Mouse (Mus musculus) G1E (cell line): ENCODE data around the gene Akap6. TPM values are rescaled to one million over a fixed set of nuclear protein-coding genes. Genes with fewer than 3 reads are reported as not detected.
A peak's percentile ranks its signal among the peaks of the same experiment; 100 is the strongest.

Source experiments
- ATAC-seq: 2 replicates; pipeline ENCODE4 v1.8.0; 2016; ENCODE audit warnings: mild to moderate bottlenecking; ENCODE audit not compliant: insufficient number of reproducible peaks, poor library complexity, low FRiP score, severe bottlenecking; ENCODE audit errors: extremely low read depth
- DNase-seq: peaks from one replicate; pipeline ENCODE4 v3.0.0; 2012; ENCODE audit warnings: low spot score
- H3K27me3 ChIP-seq: 2 replicates; pipeline ENCODE4 v1.6.1; 2012; ENCODE audit warnings: mild to moderate bottlenecking, low read length, inconsistent platforms; ENCODE audit not compliant: insufficient read depth
- H3K36me3 ChIP-seq: replicated peaks from 2 replicates; pipeline ENCODE3; 2012; ENCODE audit warnings: mild to moderate bottlenecking, inconsistent platforms
- H3K4me1 ChIP-seq: 2 replicates; pipeline ENCODE4 v1.6.1; 2012; ENCODE audit warnings: low read depth, low read length, inconsistent platforms, mixed read lengths; ENCODE audit not compliant: insufficient read depth
- H3K4me3 ChIP-seq: 2 replicates; pipeline ENCODE4 v1.5.1; 2012; ENCODE audit warnings: low read depth, mild to moderate bottlenecking, inconsistent platforms, low read length, moderate library complexity, mixed read lengths
- H3K9me3 ChIP-seq: replicated peaks from 2 replicates; pipeline ENCODE4 v1.6.1; 2012; ENCODE audit warnings: inconsistent platforms
- CTCF ChIP-seq: IDR thresholded peaks from 2 replicates; pipeline ENCODE4 v1.5.1; 2012; ENCODE audit warnings: low read depth, low read length, inconsistent platforms, mixed read lengths
- GATA1 ChIP-seq: IDR thresholded peaks from 2 replicates; pipeline ENCODE4 v1.6.1; 2012; ENCODE audit warnings: borderline replicate concordance, low read length, inconsistent platforms, mixed read lengths
- GATA2 ChIP-seq: IDR thresholded peaks from 2 replicates; pipeline ENCODE4 v1.6.1; 2012; ENCODE audit warnings: low read depth, low read length, inconsistent platforms, borderline replicate concordance
- POLR2AphosphoS5 ChIP-seq: IDR thresholded peaks from 2 replicates; pipeline ENCODE4 v1.6.1; 2012; ENCODE audit warnings: low read depth, low read length, inconsistent platforms; ENCODE audit not compliant: insufficient replicate concordance
- TAL1 ChIP-seq: conservative IDR thresholded peaks from 2 replicates; pipeline ENCODE4 v1.6.1; 2012; ENCODE audit warnings: low read depth, low read length, inconsistent platforms, mixed read lengths
- polyA plus RNA-seq: library from polyadenylated mRNA; stranded (reverse); fragments of >175 nt; gene quantifications from 2 replicates; pipeline ENCODE4 v1.2.3, GENCODE M21; 2012
- total RNA-seq, 2 experiments: library from RNA; stranded (forward) in 1 of 2; stranded (reverse) in 1 of 2; fragments of 200-1000 nt in 1 of 2; fragments of >200 nt in 1 of 2; fragmentation: Nextera tagmentation in 1 of 2; gene quantifications; 2 replicates each; pipeline ENCODE4 v1.2.3; 2014 to 2017

The Akap6 gene
- total and polyA plus RNA-seq, 3 experiments: 0.11 TPM; not detected in 2

- Histone ChIP-seq H3K4me1 (no peaks in the 10 kb centered on the region), H3K4me3 (no peak overlapping the region), H3K9me3 (peaks cover 18% of the 10 kb centered on the region), H3K27me3 (no peaks in the 10 kb centered on the region), H3K36me3 (no peaks in the 10 kb centered on the region)
- DNase-seq (no peak), ATAC-seq (no peak)
- TF ChIP-seq POLR2AphosphoS5 (no peak), GATA2 (no peak), CTCF (no peak), GATA1 (no peak)
Measured at GRCm38 (mm10) chr12:52818588-52818987, 119.4 kb downstream of the Akap6 start.

- no peaks in the 10 kb centered on the region for H3K4me1 ChIP-seq
- DNase-seq: no peak
- ATAC-seq: no peak
- peaks cover 11% of the 10 kb centered on the region for H3K9me3 ChIP-seq
- TF ChIP-seq CTCF: no peak
- TF ChIP-seq GATA1: no peak
- TF ChIP-seq TAL1: no peak
- no peak for TF ChIP-seq POLR2AphosphoS5
- no peak for TF ChIP-seq GATA2
- H3K4me3 ChIP-seq: no peak overlapping the region
- H3K27me3 ChIP-seq: no peaks in the 10 kb centered on the region
- no peaks in the 10 kb centered on the region for H3K36me3 ChIP-seq
Measured at GRCm38 (mm10) chr12:52824774-52825173, 125.6 kb downstream of the Akap6 start.

- no peaks in the 10 kb centered on the region for H3K36me3 ChIP-seq
- no peak for TF ChIP-seq CTCF
- no peak for TF ChIP-seq GATA1
- TF ChIP-seq POLR2AphosphoS5: no peak
- TF ChIP-seq GATA2: no peak
- no peak for TF ChIP-seq TAL1
- no peaks in the 10 kb centered on the region for H3K4me1 ChIP-seq
- no peak for ATAC-seq
- H3K9me3 ChIP-seq: 0 out of 2 replicates have a peak, but pooled peaks cover 2% of the 10 kb centered on the region
- H3K27me3 ChIP-seq: no peaks in the 10 kb centered on the region
- no peak for DNase-seq
- no peak overlapping the region for H3K4me3 ChIP-seq
Measured at GRCm38 (mm10) chr12:52828944-52829736, 130.0 kb downstream of the Akap6 start.

- Histone ChIP-seq H3K9me3 (peaks cover 8% of the 10 kb centered on the region), H3K4me3 (no peak overlapping the region), H3K36me3 (no peaks in the 10 kb centered on the region), H3K4me1 (no peaks in the 10 kb centered on the region), H3K27me3 (no peaks in the 10 kb centered on the region)
- no peak for TF ChIP-seq TAL1
- TF ChIP-seq GATA1: no peak
- TF ChIP-seq POLR2AphosphoS5: no peak
- no peak for TF ChIP-seq CTCF
- TF ChIP-seq GATA2: no peak
- no peak for DNase-seq
- ATAC-seq: no peak
Measured at GRCm38 (mm10) chr12:52831782-52832181, 132.6 kb downstream of the Akap6 start.

- no peaks in the 10 kb centered on the region for H3K27me3 ChIP-seq
- ATAC-seq (peak; percentile 66), DNase-seq (peak; percentile 9)
- H3K4me3 ChIP-seq: no peak overlapping the region
- TF ChIP-seq CTCF: peak; percentile 71; the same call in 1 of the 2 replicates
- TF ChIP-seq TAL1: no peak
- H3K9me3 ChIP-seq: peaks cover 8% of the 10 kb centered on the region
- H3K4me1 ChIP-seq: no peaks in the 10 kb centered on the region
- no peaks in the 10 kb centered on the region for H3K36me3 ChIP-seq
Measured at GRCm38 (mm10) chr12:52832230-52832629, 133.0 kb downstream of the Akap6 start.

GRCm38 (mm10) chr12:52833141-52833540 lies 134.0 kb downstream of the Akap6 start:
- DNase-seq (no peak), ATAC-seq (no peak)
- no peak overlapping the region for H3K4me3 ChIP-seq

More at GRCm38 (mm10) chr12:52833141-52833540, 134.0 kb downstream of the Akap6 start:
- H3K27me3 ChIP-seq: no peaks in the 10 kb centered on the region
- peaks cover 8% of the 10 kb centered on the region for H3K9me3 ChIP-seq
- no peaks in the 10 kb centered on the region for H3K4me1 ChIP-seq
- H3K36me3 ChIP-seq: no peaks in the 10 kb centered on the region
- no peak for TF ChIP-seq POLR2AphosphoS5
- TF ChIP-seq TAL1: no peak
- TF ChIP-seq GATA2: no peak
- TF ChIP-seq CTCF: no peak
- TF ChIP-seq GATA1: no peak
